Mouse (Mus musculus): ENCODE measurements around the gene Brd2. TPM values are rescaled to one million over a fixed set of nuclear protein-coding genes. Genes with fewer than 3 reads are reported as not detected.
"Not testable (repeated sequence)": the region's sequence is repeated elsewhere in the genome, so short reads cannot be mapped to it uniquely, and the experiment has no call there.

Gene Brd2
- total RNA-seq (2021): 10 to 100 TPM; 66.7 to 69.1 TPM
- long read RNA-seq, experiment 1, partial matches to known transcripts: 3 of 230 reads
- long read RNA-seq, experiment 1, other reads (novel, unspliced or antisense): 227 of 230 reads
- long read RNA-seq, experiment 2, partial matches to known transcripts: 3 of 147 reads
- long read RNA-seq, experiment 2, other reads (novel, unspliced or antisense): 144 of 147 reads

DNA sequence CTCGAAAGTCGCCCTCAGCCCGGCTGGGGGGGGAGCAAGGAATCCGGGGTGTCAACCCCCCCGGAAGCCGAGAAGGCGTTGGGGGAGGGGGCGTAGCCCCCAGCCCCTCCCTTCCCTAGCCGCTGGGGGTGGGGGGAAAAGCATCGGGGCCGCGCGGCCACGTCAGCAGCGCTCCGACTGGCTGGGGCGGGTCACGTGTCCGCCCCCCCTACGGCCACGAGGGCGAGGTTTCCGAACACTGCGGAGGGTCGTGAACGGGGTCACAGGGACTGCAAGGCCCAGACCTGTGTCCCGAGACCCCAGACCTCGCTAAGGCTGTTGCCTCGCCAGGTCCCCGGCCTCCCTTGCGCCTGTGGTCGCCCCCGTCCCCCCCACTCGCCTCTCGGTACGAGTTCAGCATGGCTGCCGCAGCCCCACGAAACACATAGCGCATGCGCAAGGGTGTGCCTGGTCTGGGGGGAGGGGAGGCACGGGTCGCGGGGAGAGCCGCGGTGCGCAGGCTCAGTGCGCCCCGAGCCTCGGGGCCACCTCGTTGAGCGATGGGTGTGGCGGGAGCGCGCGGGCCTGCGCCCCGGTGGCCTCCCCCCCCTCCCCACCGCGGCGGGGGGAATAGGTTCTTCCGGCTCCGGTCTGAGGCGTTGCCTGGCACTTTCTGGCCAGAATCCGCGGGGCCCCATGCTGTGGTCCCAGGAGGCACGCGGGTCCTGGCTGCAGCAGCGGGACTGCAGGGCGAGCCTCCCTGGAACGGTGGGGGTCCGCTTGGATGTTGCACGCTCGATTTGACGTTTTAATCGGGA, at the start of gene Brd2:
TSS of gene Brd2 (minus strand) at position 447 of the 797 bp plus-strand sequence.
- peak; percentile 99 for DNase-seq

DNA sequence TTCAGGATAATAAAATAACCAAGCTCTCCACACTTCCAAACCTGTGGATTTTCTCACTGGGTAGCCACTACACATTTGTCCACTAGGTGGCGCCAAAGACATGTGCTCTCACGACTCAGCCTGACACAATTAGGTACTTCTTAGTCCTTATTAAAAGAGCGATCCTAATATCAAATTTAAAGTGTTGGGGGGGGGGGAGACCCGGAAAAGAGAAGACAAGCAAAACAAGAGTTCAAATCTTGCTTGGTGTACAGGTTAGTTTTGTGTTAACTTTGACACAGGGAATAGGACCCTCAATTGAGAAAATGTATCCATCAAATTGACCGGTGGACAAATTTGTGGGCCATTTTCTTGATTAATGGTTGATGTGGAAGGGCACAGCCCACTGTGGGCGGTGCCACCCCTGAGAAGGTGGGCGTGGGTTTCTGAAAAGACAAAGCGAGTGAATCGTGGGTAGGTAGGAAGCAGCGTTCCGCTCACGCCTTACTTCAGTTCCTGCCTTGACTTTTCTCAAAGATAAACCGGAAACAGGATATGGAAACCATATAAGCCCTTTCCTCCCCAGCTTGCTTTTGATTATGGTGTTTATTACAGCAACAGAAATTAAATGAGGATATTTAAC, 48.6 kb upstream of the Brd2 start:
- peak; percentile 38 for DNase-seq

DNA sequence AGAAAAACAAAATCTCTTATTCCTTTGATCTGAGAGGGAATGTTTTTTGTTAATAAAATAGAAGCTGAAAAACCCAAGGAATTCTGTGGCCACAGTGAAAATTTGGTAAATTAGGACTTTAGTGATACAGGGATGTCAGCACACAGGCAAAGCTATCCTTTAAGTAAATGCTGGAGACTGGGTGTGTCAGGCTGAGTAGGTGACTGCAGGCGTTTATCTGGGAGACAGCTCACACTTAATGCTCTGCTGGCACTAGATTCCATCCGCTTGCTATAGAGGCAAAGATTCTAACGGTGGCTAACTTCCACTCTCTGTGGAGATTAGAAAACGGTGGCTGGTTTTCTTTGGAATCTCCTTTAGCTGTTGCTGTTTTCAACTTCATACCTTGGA, 48.0 kb upstream of the Brd2 start:
- DNase-seq: no peak

DNA sequence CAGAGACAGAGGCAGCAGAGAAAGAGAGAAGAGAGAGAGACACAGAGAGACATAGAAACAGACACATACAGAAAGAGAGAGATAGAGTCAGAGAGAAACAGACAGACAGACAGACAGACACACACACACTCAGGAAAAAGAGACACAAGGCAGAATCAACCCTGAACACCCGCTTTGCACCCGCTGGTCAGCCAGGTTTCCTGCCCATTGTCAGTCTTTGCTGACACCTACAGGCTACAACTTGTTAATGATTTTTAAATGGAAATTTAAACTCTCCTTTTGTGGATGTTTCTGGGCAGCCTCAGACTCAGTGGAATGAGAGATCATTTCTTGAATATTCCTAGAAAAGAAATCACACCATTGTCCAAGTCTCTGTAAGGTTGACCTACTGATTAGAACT, 46.8 kb upstream of the Brd2 start:
- no peak for DNase-seq

DNA sequence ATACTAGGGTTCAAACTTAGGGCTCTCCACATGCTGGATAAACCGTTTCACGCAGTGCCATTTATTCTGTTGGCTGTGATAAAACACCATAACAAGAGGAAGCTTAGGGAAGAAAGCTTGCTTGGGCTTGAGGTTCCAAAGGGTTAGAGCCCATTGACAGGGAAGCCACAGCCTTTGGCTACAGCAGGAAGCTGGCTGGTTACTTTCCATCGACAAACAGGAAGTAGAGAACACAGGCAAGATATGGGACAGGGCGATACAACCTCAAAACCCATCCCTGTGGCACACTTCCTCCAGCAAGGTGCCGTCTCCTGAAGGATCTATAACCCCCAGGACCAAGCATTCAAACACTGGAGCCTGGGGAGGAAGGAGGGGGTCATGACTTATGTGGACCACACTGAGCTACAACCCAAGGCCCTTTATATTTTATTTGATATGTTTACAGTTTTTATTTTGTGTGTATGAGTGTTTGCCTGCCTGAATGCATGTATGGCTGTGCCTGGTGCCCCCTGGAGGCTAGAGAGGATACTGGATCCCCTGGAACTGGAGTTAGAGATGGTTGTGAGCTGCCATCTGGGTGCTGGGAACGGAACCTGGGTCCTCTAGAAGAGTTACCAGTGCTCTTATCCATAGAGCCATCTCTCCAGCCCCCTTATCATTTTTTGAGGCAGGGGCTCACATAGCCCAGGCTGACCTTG, 42.7 kb upstream of the Brd2 start:
- DNase-seq: no peak

DNA sequence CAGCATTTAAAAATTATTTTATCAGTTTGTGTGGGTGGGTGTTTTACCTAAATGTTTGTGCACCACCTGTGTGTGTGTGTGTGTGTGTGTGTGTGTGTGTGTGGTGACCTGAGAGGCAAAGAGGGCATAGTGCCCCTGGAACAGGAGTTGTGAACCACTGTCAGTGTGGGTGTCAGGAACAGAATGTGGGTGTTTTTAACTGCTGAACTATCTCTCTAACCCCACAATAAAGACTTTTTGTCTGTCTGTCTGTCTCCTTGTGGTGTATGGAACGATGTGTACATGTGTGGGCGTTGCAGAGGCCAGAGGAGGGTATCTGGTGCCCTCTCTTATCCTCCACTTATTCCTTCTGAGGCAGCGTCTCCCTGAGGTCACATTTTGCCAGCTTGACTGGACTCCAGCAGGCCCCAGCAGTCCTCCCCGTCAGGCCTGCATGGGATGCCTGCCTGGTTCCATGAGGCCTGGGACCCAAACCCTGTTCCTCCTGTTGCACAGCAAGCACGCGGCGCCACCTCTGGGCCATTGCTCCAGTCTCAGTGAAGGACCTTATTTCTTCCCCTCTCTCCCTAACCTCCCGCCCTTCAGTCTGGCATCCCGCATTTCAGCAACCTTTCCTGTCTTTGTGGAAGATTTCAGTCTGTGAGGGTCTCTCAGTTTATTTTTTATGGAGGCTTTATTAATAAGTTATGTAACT, 41.9 kb upstream of the Brd2 start:
- DNase-seq: no peak

DNA sequence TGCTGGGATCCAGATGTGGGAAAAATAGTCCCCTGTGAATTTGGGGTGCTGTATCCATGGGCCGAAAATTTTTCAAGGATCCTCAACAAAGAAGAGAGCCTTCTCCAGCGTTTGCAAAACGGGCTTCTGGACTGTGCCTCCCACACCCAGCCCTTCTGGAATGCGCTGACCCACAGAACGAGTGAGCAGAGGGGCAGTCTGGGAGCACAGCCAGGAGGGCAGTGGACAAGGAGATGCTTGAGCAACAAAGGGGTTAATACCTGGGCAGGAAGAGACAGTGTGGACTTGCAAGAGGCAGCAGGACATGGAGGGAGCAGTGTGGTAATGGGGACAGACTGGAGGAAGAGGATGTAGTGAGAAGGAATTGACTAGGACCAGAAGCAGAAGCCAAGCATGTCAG, 33.1 kb upstream of the Brd2 start:
- no peak for DNase-seq

DNA sequence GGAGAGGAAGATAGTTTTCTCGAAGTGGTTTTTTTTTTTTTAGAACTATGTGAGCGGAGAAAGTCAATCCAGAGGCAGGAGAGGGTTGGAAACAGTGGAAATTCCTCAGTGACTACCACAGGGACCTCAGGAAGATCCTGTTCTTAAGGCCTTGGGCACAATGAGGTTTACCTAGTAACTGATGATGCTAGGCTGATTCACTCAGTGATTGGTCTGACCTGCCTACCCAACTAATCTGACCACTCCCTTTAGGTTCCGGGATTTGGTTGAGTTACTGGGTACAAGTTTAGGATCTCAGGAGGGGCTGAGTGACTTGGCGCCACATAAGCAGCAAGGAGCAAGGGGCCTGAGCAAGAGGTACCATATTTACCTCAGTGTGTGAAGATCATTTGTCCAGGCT, 30.5 kb upstream of the Brd2 start, which contains the start of gene H2-DMb1:
TSS of gene H2-DMb1 (plus strand) at position 150 of the 400 bp plus-strand sequence.
- DNase-seq: no peak

DNA sequence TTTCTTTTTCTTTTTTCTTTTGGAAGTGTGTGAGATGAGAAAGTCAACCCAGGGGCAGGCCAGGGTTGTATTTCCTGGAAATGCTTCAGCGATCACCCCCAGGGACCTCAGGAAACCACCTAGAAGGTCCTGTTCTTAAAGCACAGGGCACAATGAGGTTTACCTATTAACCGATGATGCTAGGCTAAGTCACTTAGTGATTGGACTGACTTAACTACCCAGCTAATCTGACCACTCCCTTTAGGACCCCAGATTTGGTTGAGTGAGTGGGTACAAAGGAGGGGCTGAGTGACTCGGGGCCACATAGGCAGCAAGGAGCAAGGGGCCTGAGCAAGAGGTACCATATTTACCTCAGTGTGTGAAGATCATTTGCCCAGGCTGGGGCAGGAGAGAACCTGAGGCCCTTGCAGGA, 22.5 kb upstream of the Brd2 start:
- no peak for DNase-seq

DNA sequence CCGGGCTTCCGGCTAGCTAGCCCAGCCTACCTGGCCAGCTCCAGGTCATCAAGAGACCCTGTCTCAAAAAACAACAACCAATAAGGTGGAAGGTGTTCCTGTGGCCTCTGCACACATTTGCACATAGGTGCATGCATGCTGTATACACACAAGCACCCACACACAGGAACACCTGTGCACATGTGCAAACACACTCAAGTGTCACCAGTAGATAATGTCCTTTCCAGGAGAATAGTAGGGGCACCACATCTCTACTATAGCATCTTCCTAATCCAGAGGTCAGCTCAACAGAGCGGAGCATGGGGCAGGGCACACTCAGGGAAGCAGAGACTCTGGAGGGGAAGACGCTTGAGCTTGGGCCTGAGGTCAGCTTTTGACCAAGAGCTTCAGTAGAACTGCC, 21.8 kb upstream of the Brd2 start:
- DNase-seq: not testable (repeated sequence)

DNA sequence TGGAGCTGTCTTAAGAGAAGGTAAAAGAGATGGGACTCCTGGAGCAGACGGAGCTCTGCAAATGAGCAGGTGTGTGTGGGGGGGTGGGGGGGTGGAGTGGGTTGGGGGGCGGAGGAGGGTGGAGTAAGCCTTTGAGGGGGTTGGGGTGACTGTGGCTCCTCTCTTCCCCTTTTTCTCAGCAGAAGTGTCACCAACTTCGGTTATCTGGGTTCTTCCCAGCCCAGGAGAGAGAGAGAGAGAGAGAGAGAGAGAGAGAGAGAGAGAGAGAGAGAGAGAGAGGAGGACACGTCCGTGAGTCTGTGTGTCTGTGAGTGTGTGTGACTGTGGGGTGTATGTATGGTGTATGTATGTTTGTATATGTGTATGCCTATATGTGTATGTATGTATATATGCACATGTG, 21.0 kb upstream of the Brd2 start:
- DNase-seq: no peak

DNA sequence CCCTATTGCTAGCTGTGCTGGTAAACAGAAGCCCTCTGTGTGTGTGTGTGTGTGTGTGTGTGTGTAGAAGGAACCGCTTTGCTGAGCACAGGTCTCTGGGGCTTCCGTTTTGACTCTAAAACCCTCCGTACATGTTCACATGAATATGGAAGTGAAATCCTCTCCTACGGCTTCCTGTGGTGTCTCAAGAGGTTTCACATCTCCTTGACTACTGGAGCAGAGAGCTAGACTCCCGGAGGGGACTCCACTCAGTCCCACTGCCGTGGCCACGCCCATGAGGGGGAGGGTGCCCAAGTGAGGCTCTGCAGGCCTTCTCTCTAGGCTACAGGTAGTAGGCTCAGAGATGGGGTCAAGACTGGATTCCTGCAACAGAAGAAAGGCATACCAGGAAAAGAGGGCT, 20.6 kb upstream of the Brd2 start, which contains the start of gene H2-DMb2:
TSS of gene H2-DMb2 (plus strand) at position 275 of the 400 bp plus-strand sequence.
- DNase-seq: peak; percentile 68

DNA sequence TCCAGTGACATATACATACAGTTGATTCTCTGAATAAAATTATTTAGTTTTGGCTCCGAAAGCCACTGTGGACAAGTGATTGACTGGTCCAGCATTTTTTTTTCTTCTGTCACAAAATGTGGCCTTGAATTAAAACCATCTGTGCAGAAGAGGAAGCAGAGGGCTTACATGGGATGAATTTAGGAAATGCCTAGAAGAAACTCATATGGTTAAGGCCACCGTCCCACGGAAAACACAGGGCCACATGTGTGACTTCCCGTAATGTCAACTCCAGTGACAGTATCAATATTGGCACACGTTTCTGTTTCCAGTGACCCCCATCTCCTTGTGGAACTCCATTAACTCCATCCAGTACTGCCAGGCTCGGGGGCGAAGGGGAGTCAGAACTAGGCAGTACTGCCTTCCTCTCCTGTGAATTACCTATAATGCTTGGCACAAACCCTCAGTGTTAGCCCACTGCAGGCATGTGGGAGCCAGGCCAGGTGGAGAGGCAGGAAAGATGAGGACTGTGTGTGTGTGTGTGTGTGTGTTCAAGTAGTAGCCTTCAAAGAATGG, 20.1 kb upstream of the Brd2 start:
- no peak for DNase-seq

DNA sequence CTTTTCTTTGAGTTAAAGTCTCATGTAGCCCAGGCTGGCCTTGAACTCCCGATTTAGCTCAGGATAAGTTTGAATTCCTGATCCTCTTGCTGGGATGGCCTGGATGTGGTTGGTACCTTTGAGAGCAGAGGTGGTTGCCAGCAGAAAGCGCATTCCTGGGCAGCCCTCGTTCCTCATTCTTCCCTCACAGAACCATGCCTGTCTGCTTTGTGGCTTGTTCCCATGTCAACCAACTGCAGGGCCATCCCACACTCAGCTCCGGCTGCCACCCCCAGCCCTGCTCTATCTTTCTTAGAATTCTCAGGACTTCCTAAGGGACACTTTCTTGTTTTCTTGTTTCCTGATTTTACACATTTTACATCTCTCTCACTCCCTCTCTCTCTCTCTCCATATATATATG, 19.0 kb upstream of the Brd2 start:
- DNase-seq: no peak

DNA sequence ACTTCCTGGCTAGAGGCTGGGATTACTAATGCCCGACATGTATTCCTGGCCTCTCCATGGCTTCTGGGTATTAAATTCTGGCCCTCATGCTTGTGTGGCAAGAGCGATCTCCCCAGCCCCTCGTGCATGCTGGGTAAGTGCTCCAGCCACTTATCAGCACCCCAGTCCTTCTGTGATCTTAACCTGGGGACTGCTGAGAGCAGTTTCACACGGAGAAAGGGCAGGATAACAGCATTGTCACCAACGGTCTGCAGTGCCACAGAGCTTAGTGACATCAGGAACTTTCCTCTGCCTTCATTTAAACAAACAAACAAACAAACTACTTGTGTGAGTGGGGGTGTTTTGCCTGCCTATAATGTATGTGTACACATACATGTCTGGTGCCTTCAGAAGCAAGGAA, 17.8 kb upstream of the Brd2 start:
- DNase-seq: no peak

DNA sequence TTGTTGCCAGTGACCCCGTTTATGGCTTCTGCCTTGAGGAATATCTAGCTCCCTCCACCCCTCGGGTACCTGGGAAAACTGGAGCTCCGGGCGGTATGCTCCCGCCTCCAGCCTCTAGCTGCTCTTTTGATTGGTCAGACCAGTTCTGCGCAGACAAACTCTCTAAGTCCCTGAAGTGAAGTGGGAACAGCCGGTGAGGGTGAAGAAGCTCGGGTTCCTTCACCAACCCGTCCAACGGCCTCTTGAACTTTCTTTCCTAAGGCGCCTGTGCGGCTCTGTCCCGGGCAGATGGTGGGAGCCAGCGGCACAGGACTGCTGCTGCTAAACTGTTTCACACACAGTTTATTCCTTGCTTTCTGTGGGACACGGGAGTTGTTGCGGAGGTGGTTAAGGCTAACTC, 17.0 kb upstream of the Brd2 start:
- peak; percentile 51 for DNase-seq

DNA sequence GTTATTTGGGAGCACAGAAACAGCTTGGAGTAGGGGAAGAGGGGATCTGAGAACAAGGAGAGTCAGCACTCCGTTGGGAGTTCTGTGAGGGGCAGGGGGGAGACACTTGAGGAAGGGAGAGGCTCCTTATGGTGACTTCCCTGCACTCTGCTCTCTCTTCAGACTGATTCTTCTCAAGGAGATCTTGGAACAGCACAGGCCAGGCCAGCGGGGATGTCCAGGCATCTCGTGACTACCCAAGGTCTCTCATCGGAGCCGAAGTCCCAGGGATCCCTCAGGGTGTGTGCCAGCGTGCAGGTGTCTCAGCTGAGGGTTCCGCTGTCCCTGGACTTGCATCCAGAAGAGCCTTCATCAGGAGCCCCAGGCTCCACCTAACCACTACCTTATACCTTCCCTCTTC, 16.2 kb upstream of the Brd2 start:
- no peak for DNase-seq

DNA sequence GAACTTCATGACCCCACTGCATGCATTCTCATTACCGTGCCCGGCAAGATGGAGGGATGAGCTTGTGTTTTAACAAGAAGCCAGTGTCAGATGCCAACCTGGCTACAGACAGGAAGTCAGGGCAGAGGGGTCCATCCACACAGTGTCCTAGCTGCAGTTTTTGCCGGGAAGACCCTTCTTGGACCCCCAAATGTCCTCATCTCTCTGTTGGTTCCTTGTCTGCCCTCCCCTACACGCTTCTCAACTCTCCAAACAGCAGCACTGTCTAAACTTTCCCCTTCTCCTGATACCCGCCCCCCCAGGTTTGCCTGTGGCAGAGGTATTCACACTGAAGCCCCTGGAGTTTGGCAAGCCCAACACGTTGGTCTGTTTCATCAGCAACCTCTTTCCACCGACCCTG, 15.2 kb upstream of the Brd2 start:
- no peak for DNase-seq

DNA sequence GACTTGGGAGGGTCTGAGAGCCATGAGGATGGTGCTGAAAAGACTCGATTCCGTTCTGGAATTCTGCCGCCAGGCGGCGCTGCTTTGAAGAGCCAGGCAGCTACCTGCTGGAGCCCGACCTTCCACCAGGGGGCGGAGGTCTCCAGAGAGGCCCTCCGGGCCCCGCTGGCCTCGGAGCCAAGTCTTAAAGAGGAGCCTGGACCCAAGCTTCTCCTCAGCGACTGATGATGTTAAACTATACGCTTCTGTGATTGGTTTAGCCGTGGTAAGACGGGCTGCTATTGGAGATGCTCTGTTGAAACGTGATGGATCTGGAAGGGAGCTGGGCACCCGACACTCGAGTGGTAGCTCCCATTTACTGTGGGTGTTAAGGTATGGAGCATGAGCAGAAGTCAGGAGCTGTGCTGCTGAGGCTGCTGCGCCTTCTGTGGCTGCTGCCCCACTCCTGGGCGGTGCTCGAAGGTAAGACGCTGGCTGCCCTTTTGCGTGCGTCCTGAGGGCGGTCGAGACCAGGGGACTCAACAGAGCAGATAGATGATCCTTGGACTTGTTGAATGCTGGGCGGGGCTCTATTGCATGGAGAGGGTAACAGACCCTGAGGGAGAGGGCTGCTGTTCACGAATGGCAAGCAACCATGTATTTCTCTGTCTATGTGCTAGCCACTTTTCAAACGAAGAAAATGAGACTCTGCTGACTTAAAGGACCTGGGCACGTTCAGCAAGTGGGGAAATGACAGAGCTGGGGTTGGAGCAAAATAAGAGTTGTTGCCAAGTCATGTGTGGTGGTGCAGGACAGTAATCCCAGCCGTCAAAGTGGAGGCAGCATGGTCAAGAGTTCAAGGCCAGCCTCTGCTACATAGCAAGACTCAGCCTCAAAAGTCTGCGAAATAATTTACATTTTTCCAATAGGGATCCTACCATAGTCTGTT, 13.1 kb upstream of the Brd2 start:
- peak; percentile 95 for DNase-seq

DNA sequence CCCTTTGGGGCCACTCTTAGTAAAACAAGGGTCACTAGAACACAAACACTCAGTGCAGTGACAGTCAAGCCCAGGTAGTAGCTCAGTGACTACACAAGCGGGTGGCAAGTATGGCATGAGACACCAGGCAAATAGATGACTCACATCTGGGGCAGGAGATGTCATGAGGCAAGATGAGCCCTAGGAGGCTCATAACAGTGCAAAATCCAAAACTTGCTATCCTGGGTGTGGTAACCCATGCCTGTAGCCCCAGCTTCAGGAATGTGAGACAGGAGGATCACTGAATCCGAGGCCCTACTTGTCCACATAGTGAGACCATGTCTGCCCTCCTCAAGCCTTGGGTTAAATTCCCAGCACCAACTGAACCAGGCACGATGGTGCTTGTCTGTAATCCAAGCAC, 12.0 kb upstream of the Brd2 start:
- no peak for DNase-seq

DNA sequence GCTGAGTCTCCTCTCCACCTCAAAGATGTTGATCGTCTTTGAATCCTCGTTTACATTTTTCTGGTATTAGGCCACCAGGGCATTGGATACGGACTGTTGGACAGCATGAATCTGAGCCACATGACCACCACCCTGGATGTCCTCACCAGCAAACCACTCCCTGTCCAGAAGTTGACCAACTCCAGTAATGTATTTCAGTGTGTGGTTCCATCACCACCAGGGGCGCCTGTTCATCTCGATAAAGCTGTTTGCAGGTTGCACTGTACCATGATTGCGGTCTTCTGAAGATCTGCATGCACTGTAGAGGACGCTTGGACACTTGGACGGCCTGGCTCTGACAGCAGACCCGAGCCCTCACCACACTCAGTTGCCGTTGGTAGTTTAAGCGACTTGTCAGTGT, 10.9 kb upstream of the Brd2 start:
- DNase-seq: no peak

Measured in gastrocnemius, postnatal 25 days (tissue).